Mouse (Mus musculus) hematopoietic multipotent progenitor cell, adult 10-12 weeks (in vitro differentiated cells): ENCODE measurements around the gene Ctxn1. TPM values are rescaled to one million over a fixed set of nuclear protein-coding genes. Genes with fewer than 3 reads are reported as not detected.

Source experiments
- polyA plus RNA-seq: library from polyadenylated mRNA; stranded (reverse); fragments of >175 nt; gene quantifications from 2 replicates; pipeline ENCODE4 v1.2.3, GENCODE M21; 2012; ENCODE audit warnings: low replicate concordance

Ctxn1 gene
- 1.2 and 1.9 TPM in 2 replicates for polyA plus RNA-seq

GRCm38 (mm10) chr8:4259125-4259804, at the start of gene Ctxn1:
Ctxn1 (minus strand) TSS chr8:4259274.

DNA sequence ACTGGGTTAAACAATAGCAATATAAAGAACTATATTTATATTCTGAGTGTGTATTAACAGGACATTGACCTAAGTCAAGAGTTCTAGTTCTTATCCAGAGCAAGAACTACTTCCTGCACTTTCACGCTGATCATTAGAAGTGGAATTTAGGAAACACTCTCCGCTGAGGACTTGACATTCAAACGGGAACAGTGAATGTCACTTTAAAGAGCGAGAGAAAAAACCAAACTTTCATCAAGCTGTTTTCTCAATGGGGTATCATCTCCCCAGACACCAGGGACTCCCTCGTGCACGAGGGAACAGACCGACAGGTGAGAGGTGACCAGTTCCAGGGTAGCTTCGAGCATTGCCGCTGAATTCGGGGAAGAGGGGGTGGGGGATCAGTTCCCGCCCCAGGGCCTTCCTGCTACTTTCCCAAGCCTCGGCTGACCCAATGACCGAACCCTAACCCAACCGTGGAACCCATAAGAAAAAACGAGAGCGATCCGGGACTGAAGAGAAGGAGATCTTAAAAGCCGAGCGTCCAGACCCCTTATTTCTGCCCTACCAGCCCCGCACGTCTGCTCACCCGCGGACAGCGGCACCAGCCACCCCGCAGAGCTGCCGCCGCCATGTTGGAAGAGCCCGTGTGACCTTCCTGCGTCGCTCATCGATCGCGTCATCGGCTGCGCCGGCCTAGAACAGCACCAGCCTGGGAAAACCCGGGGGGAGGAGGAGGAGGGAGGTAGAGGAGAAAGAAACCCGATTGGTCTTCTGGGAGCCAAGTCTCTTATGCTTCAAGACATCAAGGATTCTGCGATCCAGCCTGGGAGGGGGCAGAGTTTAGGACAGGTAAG, 16.4 kb upstream of the Ctxn1 start, which contains the start of gene Timm44:
Gene Timm44, minus strand, starts transcription at position 639 of the 836 bp plus-strand sequence.

DNA sequence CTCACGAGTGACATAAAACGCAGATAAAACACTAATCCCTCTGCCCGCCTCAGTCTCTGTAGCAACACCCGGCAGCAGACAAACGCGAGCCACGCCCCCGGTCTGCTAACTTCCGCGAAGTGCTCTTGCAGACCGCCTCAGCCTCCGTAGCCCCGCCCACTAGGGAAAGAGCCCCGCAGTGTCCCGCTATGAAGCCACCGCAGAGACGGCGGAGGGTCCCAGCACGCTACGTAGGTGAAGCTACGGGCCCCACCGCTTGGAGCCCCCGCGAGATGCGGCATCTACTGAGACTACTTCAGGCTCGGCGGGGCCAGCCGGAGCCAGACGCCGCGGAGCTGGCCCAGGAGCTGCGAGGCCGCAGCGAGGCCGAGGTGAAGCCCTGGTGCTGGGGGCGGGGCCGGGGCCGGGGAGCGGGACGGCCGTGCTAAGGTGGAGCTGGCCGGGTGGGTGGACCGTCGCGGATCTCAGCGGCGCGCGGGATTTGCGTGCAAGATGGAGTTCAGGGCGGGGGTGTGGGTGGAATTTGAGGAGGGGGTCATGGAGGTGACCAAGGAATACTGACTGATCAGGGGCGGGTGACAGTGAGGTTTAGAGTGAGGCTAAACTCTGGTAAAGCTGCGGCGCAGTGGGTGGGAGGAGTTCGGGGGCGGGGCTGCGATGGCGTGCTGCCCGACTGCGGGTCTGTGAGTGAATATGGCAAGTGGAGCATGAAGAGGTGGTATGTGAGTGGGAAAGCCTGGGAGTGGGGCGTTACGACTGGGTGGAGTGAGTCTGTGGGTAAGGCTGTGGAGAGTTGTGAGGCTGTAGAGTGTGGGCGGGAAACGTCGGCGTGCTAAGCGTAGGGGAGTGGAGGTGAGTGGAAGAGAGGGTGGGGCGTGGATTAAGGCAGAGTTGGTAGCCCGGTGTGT, 5.9 kb downstream of the Ctxn1 start, which contains the start of gene Snapc2:
Gene Snapc2, plus strand, starts transcription at position 147 of the 908 bp plus-strand sequence.

DNA sequence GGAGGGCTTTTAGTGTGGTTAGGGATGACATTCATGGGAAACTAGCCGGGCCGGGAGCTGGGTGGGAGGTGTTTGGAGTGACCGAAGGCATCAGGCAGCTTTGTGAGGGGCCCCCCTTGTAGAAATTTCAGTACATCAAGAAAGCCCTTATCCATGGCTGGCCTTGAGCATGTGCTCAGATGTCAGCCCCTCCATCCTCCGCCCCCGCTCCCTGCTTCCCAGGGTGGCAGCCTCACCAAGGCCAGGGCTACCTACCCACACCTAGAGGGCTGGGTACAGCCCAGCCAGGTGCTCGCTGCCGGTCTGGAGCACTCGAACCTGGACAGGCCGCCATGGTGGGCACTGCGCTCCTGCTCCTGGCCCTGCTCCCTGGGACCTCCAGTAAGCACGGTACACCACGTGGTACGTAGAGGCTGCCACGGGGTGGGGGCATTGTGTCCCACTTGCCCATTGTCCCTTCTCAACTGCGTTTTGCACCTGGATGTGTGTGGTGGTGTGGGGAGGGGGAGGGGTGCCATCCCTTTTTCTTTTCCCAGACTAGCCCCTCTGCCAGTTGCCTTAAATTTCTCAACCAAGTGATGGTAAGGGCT, 11.0 kb downstream of the Ctxn1 start, which contains the start of gene Tgfbr3l:
Gene Tgfbr3l, plus strand, starts transcription at position 264 of the 590 bp plus-strand sequence.

DNA sequence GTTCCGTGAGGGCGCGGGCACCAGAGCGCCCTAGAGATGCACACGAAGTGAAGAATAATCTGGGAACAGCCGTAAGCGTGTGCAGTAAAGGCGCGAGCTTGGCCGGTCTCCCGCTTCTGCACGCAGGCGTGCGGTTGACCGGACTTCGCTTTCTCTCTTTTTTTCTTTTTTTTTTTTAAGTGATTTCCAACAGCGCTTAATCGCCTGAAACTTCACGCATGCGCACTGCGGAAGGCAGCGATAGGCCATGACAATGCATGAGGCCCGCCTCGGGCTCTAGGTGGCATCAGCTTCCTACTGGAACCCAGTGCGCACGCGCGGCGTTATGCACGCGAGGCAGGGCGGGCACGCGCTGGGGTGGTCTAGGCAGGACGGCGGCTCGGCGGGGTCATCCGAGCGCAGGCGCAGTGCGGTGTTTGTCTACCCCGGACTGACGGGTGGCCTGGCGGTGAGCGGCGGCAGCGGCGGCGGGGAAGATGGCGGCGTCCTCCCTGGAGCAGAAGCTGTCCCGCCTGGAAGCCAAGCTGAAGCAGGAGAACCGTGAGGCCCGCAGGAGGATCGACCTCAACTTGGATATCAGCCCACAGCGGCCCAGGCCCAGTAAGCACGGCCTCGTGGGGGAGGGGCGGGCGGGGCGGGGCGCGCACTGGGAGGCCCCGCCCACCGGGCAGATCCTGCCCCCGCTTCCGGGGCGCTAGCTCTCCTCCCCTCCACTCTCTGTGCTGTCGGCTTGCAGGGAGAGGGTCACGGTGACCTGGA, 20.5 kb downstream of the Ctxn1 start, which contains the start of the genes Map2k7 and Gm49320:
Gene Map2k7, plus strand, starts transcription at position 307 of the 759 bp plus-strand sequence.
Gene Gm49320, plus strand, starts transcription at position 432 of the 759 bp plus-strand sequence.

DNA sequence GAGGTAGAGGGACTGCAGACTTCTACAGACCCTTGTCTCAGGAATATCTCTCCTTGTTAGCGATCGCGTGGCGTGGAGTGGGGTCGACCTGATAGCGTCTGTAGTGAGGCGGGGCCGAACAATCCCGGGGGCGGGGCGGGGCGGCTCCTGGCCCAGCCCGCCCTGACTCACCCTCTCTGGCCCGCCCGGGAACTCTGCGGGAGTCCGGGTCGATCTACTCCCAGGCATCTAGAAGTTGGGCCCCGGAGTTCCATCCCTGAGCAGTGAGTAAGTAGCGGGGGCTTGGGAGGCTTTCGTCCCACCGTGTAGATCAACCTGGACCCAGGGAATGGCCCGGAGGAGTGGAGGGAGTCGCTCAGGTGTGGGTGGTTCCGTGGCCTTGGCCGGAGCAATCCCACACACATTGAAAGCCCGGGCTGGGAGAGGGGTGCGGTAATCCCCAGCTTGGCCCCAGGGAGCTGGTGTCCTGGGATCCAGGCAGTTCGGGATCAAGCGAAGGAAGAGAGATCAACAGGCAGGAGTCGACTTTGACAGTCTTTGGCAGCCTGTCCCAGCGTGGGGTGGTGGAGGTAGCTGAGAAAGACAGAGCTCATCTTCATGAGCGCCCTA, 32.2 kb downstream of the Ctxn1 start, which contains the start of gene Lrrc8e:
Gene Lrrc8e, plus strand, starts transcription at position 89 of the 609 bp plus-strand sequence.

GRCm38 (mm10) chr8:4216791-4217621, 42.1 kb downstream of the Ctxn1 start, which contains the start of gene Prr36:
Prr36 (minus strand) TSS chr8:4217459.

Other genes with a start within 250 kb of the Ctxn1 start
- not detected in 2 replicates for gene Cd209f, start 153.4 kb downstream of the Ctxn1 start, polyA plus RNA-seq
- gene Cd209g, start 125.2 kb downstream of the Ctxn1 start, polyA plus RNA-seq = not detected in 2 replicates
- 12.3 and 16.8 TPM in 2 replicates for gene Evi5l, start 92.7 kb downstream of the Ctxn1 start, polyA plus RNA-seq
- 0.17 and 0.51 TPM in 2 replicates for gene Prr36, start 41.8 kb downstream of the Ctxn1 start, polyA plus RNA-seq
- gene Lrrc8e, start 32.4 kb downstream of the Ctxn1 start, polyA plus RNA-seq = not detected in 2 replicates
- 193 and 258 TPM in 2 replicates for gene Map2k7, start 20.5 kb downstream of the Ctxn1 start, polyA plus RNA-seq
- gene Gm49320, start 20.4 kb downstream of the Ctxn1 start, polyA plus RNA-seq = 0.26 and 0.38 TPM in 2 replicates
- 57.9 and 98.0 TPM in 2 replicates for gene Tgfbr3l, start 11.1 kb downstream of the Ctxn1 start, polyA plus RNA-seq
- 45.0 and 117 TPM in 2 replicates for gene Snapc2, start 6.2 kb downstream of the Ctxn1 start, polyA plus RNA-seq
- 32.6 and 33.6 TPM in 2 replicates for gene Timm44, start 16.6 kb upstream of the Ctxn1 start, polyA plus RNA-seq
- gene Ccl25, start 65.9 kb upstream of the Ctxn1 start, polyA plus RNA-seq = 1.3 and 1.8 TPM in 2 replicates
- 44.2 and 54.9 TPM in 2 replicates for gene Elavl1, start 66.1 kb upstream of the Ctxn1 start, polyA plus RNA-seq
- 2.6 and 7.0 TPM in 2 replicates for gene Cers4, start 233.8 kb upstream of the Ctxn1 start, polyA plus RNA-seq